Mouse (Mus musculus): Measurements from ENCODE around the gene Zfp418.

GRCm38 (mm10) chr7:7188191-7188942, 17.2 kb downstream of the Zfp418 start:
- TF ChIP-seq TAL1 (IDR thresholded peaks at IDR 0.05; ENCODE audit: low read length) (no peak), GATA1 (IDR thresholded peaks at IDR 0.05; ENCODE audit: low read length) (no peak)

Data from erythroblast, embryonic 14.5 days (primary cell).